Mouse (Mus musculus): ENCODE results near the gene Pigs. TPM values are rescaled to one million over a fixed set of nuclear protein-coding genes. Genes with fewer than 3 reads are reported as not detected.

The Pigs gene
- total RNA-seq, 1 experiment from 2014 or later = 63.2 TPM

DNA sequence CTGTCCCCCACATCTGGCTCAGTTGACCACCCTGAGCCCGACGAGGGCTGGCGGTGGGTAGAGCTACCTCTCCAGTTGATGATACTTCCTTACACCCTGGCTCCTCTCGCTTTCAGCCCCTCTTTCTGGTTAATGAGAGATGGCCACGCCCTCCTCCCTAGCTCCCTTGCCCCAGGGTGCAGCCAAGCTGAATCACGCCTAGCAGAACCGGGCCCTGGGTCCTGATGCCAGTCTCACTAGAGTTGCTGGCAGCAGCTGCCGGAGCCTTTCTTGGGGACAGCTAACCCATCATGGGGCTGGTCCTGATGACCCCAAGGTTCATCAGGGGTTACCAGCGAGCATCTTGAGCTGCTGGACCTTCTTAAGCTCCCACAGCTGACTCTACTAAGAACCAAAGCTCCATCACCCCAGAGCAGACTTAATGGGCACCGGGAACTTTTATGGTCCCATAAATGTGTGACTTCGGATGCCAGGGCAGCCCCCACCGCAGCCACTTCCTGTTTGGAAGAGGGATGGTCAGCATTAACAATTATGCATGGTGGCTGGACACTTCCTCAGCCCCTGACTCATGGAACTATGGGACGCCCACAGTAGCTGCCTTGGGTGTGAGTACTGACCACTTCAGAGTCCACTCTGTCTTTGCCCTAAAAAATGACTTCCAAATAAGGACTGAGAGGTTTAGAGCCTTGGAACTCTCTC lies 35.2 kb downstream of the Pigs start:
- no peak for DNase-seq

- peak; percentile 42 for DNase-seq
Observed at GRCm38 (mm10) chr11:78364103-78364502, 35.9 kb downstream of the Pigs start.

- DNase-seq = peak; percentile 46
Observed at GRCm38 (mm10) chr11:78367456-78368225, 39.4 kb downstream of the Pigs start.

GRCm38 (mm10) chr11:78370389-78370788 lies 42.2 kb downstream of the Pigs start:
- DNase-seq = peak; percentile 65

GRCm38 (mm10) chr11:78371711-78372110 lies 43.5 kb downstream of the Pigs start:
- no peak for DNase-seq

- peak; percentile 37 for DNase-seq
Observed at GRCm38 (mm10) chr11:78372166-78372565, 44.0 kb downstream of the Pigs start.

DNA sequence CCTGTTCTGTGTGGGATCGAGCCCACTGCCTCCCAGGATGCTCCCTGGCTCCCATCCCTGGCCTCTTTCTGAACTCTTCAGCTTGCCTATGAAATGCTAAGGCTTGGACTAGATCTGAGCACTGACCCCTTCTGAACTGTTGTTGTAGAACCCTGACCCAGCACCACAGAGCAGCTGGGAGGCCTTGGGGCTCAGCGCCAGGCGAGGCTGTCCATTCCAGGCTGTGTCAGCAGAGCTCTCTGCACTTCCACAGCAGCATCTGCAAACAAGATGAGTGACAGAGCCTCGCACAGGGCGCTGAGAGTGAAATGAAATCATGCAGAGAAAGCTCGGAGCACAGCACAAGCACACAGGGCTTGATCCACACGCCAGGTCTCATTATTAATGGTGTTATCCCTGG lies 44.4 kb downstream of the Pigs start:
- peak; percentile 82 for DNase-seq

DNA sequence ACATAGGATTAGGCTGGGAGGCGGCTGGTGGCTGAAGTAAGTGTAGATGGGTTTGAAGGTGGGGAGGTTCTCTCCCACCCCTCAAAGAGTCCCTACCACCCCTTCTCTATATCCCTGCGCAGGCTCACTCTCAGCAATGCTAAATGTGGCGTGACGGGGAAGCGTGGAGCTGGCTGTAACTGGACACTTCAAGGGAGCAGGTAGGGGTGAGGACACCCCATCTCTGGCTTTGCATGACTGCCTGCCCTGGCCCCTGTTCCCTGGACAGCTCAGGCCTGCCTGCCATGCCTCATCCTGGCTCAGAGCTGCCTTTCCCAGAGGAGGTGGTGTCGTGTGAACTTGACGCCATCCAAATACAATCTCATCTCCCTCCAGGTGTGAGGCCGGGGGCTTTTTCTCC lies 45.9 kb downstream of the Pigs start:
- DNase-seq = no peak

DNA sequence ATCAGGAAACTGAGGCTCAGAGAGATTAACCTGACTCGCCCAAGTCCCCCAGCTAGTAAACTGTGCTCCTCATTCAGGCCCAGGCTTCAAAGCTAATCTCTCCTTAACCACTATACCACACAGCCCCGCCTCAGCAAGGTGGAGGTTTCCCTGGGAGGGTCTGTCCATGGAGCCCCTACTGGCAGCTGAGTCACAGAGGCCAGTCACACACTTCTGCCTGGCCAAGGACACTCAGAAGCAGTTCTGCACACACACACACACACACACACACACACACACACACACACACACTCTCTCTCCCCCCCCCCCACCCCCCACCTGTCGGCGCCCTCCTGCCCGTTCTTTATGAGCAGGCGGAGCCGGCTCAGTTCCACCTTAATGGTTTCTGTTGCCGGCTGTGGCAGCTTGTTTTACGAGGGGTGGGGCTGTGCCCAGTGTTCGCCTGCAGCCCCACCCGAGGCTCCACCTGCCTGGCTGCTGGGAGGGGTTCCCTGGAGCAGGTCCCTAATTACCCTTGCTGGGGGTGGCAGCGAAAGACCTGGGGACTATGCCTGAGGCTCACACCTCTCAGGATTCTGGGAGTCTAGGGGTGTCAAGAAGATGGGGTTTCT lies 49.4 kb downstream of the Pigs start:
- DNase-seq = no peak

DNA sequence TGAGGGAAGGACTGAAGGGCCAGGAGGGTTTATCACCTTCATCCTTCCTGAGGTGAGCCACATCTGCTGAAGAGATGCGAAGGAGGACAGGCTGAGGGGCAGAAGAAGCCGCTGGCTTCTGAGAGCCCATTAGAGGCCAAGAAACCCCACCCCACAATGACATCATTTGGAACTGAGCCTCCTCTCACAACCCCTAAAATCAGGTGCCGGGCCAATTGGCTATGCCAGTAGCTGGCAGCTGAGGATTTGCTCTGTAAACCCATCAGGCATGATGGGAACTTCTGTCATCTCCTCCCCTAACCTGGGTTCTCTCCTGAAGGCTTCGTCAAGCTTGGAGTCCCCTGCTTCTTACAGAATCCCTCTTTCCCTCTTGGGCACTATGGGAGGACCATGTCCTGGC lies 52.1 kb downstream of the Pigs start:
- DNase-seq = no peak

DNA sequence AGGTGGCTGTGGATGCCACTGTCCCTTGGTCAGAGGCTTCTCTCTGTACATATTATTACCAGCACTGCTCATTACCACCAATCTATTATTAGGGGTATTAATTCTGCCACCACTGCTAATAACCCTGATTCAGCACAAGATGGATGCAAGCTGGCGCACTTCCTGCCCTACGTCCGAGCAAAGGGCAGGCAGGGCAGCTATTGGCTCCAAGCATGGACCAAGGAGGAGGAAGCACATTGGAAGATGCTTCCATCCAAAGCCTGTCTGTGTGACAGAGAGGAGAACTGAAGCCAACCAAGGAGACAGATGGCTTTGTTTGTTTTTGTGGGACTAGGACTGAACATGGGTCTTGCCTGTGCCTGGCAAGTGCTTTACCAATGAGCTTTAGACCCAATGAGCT lies 52.8 kb downstream of the Pigs start:
- DNase-seq = no peak

- no peak for DNase-seq
Observed at GRCm38 (mm10) chr11:78382286-78382685, 54.1 kb downstream of the Pigs start.

DNA sequence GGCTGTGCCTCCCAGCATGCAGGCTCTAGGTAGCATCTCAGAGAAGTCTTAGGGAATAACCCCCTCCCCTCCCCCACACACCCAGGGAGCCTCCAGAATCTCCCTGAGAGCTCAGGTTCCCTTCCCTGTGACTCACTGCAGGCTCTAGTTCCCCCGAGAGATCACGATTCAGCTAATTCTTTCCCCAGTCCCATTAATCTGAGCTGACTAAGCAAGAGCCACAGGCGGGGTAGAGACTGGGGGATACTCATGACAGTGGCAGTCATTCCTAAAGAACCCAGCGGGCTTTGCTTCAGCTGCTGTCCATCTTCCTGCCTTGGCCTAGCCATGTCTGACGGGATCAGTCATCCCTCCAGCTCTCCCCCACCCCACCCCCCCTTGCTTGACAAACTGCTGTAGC lies 54.5 kb downstream of the Pigs start:
- DNase-seq = no peak

DNA sequence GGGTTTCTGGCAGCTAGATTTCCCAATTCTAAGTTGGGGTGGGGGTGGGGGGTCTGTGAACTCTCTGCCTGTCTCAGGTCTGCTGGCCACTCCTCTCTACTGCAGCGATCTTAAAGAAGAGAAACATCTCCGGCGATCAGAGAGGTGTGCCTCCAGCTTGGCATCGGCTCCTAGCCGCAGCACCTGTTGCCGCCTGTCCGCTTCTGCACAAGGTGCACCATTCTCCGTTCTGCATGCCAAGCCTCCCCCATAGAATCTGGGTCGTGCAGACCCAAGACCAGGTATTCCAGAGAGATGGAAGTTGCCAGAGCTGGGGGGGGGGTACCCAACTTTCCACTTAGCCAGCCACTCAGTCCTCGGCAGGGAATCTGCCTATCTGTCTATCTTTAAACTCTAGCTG lies 57.6 kb downstream of the Pigs start:
- DNase-seq = no peak

DNA sequence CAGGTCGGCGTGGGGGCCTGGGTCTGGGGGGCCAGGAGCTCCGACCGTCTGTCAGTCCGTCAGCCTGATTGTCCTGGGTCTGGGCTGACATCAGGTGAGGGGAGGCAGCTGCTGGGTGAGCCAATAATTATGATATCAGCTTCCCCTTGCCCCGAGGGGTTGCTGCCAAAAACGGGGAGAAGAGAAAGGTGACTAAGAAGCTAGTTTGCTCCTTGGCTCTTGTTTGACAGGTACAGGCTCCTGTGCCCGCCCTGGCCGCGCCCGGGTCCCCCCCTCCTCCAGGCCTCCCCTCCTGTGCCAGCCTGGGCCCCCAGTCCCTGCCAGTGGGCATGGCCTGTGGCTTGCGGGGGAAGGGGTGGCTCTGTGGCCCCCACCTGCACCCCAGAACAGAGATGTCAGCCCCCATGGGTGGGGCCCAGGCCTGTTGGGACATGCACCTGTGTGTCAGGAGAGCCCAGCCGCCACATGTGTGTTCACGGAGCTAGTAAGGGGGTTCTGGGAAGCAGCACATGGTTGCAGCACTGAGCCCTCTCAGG lies 58.4 kb downstream of the Pigs start, which contains the start of gene Foxn1:
Foxn1 (minus strand) TSS at position 51 of the 536 bp plus-strand sequence.
- DNase-seq = no peak

Other genes starting within 250 kb of the Pigs start
- gene Eral1, start 248.0 kb upstream of the Pigs start, total RNA-seq (2021) = 33.6 and 36.0 TPM in 2 replicates
- 23.3 and 23.9 TPM in 2 replicates for gene Fam222b, start 233.8 kb upstream of the Pigs start, total RNA-seq (2021)
- gene Traf4, start 162.8 kb upstream of the Pigs start, total RNA-seq (2021) = 35.6 and 42.3 TPM in 2 replicates
- gene Nek8, start 151.7 kb upstream of the Pigs start, total RNA-seq (2021) = 15.7 and 17.6 TPM in 2 replicates
- gene Tlcd1, start 151.7 kb upstream of the Pigs start, total RNA-seq (2021) = 73.0 and 107 TPM in 2 replicates
- 1,910 and 2,113 TPM in 2 replicates for gene Rpl23a, start 144.8 kb upstream of the Pigs start, total RNA-seq (2021)
- 90.8 and 97.4 TPM in 2 replicates for gene Rab34, start 140.0 kb upstream of the Pigs start, total RNA-seq (2021)
- 14.6 and 16.8 TPM in 2 replicates for gene Proca1, start 135.0 kb upstream of the Pigs start, total RNA-seq (2021)
- 96.9 and 111 TPM in 2 replicates for gene Sdf2, start 82.7 kb upstream of the Pigs start, total RNA-seq (2021)
- 65.2 and 74.6 TPM in 2 replicates for gene Supt6, start 82.4 kb upstream of the Pigs start, total RNA-seq (2021)
- gene 2610507B11Rik, start 66.7 kb upstream of the Pigs start, total RNA-seq (2021) = 163 and 168 TPM in 2 replicates
- gene BC030499, start 37.6 kb upstream of the Pigs start, total RNA-seq (2021) = 1.3 and 1.7 TPM in 2 replicates
- 9.5 and 10.7 TPM in 2 replicates for gene Spag5, start 26.9 kb upstream of the Pigs start, total RNA-seq (2021)
- gene Aldoc, start 5.4 kb upstream of the Pigs start, total RNA-seq (2021) = 20.9 and 23.2 TPM in 2 replicates
- gene Unc119, start 15.1 kb downstream of the Pigs start, total RNA-seq (2021) = 27.3 and 45.5 TPM in 2 replicates
- 0.36 and 0.86 TPM in 2 replicates for gene Foxn1, start 58.1 kb downstream of the Pigs start, total RNA-seq (2021)
- not detected in 2 replicates for gene Slc13a2, start 93.8 kb downstream of the Pigs start, total RNA-seq (2021)
- gene Slc46a1, start 137.3 kb downstream of the Pigs start, total RNA-seq (2021) = 46.2 and 57.5 TPM in 2 replicates
- 6.1 and 6.7 TPM in 2 replicates for gene Sarm1, start 169.3 kb downstream of the Pigs start, total RNA-seq (2021)
- 1.1 and 23.3 TPM in 2 replicates for gene Vtn, start 170.7 kb downstream of the Pigs start, total RNA-seq (2021)
- not detected in 2 replicates for gene Sebox, start 175.0 kb downstream of the Pigs start, total RNA-seq (2021)
- 32.1 and 35.9 TPM in 2 replicates for gene Tmem199, start 183.8 kb downstream of the Pigs start, total RNA-seq (2021)
- gene Poldip2, start 183.8 kb downstream of the Pigs start, total RNA-seq (2021) = 155 and 159 TPM in 2 replicates
- gene Tnfaip1, start 207.9 kb downstream of the Pigs start, total RNA-seq (2021) = 40.6 and 45.9 TPM in 2 replicates
- 81.9 and 97.8 TPM in 2 replicates for gene Ift20, start 207.9 kb downstream of the Pigs start, total RNA-seq (2021)
- 63.8 and 70.1 TPM in 2 replicates for gene Tmem97, start 222.4 kb downstream of the Pigs start, total RNA-seq (2021)

All from adrenal gland, postnatal 25 days (tissue).